Mouse (Mus musculus) kidney, postnatal 36 days (tissue): ENCODE measurements around the gene S100a9.
A peak's percentile ranks its signal among the peaks of the same experiment; 100 is the strongest.

Experiments used
- DNase-seq, 2 experiments: peaks; one replicate each; pipeline ENCODE4 v3.0.0; 2021 to 2022; ENCODE audit warnings: mixed read lengths in 2 of 2

S100a9 gene

DNA sequence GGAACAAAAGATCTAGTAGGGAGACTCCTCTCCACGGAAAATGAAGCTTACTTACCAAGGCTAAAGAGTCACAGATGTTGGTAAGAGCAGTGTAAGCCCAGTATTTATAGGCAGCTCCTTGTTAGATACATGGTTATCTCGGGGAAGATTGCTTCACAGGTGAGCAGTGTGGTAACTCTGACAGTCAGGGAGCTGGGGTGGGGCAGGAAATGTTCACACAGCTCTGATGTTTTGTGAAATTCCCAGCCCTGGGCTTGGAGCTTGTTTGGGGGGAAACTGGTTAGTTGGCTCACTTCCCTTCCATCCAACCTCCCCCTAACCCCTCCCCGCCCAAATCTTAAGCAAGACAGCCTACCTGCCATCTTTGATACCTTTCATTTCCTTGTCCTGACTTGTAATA lies at the start of gene S100a9:
Gene S100a9, minus strand, starts transcription at position 109 of the 400 bp plus-strand sequence.
- no peak for DNase-seq

DNA sequence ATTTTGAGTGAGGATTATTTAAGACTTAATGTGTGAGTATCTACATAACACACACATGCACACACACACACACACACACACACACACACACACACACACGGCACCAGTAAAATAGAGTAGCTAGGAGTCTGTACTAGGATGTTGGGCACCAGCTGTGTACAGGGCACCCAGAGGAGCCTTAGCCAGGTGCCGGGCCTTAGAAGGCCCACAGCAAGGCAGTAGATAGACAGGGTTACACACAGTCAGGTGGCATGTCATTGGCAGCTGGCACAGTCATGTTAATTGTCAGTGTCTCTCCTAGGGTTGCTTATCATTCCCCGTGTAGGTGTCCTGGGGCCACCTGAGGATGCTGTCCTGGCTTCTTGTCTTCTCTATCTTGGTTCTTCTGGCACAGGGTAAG lies 31.1 kb upstream of the S100a9 start, which contains the start of gene Pglyrp4:
Gene Pglyrp4, plus strand, starts transcription at position 301 of the 400 bp plus-strand sequence.
- DNase-seq = no peak

DNA sequence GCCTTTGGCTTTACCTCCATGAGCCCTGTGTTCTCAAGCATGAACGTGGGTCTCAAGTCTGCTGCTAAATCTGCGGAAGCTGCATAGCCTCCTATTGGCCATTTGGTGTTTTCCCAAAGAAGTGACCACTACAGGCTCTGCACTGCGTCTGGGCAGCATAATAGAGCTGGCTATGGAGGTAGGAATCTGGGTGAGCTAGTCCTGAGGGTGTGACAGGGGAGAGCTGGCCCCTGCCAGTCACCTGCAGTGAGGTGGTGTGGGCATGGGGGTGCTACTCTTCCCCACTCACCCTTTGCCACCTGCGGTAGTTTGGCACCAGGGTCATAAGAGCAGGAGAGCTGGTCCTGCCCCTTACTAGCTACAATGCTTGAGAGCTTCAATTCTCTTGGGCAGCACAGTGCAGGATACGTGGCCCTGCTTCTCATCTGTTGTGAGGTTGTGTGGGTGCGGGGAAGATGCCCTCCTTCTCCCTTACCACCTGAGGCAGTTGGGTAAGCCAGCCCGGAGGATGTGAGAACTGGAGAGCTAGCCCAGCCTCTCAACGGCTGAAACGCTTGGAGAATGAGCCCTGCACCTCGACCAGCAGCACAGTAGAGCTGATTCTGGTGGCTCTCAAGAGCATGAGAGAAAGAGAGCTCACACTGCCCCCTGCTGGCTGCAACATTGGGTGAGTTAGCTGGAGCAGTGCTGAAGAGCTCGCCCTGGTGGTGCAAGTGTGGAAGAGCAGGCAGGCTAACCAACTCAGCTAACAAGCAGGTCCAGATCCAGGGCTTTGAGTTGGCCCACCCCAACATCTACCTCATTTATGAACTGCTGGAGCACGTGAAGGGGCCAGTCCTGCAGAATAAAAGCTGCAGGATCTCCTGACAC lies 14.3 kb upstream of the S100a9 start:
- peak; percentile 80 to 96 for DNase-seq

DNA sequence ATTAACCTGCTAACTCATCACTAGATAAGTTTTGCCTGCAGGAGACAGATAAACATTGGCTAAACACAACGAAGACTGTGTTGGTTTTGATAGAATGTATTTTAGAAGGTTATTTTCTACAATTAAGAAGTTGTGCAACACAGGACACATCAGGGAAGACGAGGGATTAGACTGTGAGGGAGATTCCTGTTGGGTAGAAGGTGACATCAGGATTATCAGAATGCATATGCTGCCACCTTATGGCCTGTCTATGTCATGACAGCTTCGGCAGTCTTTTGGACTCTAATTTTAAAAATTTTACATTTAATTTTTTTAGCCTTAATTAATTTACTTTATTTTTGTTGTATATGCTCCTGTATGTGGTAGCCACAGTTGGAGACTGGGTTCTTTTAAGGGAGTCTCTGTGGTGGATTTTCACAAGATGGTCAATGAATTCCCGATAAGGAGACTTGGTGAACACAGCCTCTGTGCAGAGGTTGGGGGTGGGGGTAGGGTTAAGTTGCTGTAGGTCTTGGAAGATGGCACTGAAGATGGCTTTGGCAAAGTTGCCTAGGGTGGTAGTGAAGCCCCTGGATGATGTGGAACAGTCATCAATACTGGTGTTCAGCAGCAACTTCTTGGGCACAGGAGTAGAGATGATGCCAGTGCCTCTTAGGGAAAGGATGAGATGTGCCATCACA lies 13.1 kb upstream of the S100a9 start:
- DNase-seq = peak; percentile 3 to 49

DNA sequence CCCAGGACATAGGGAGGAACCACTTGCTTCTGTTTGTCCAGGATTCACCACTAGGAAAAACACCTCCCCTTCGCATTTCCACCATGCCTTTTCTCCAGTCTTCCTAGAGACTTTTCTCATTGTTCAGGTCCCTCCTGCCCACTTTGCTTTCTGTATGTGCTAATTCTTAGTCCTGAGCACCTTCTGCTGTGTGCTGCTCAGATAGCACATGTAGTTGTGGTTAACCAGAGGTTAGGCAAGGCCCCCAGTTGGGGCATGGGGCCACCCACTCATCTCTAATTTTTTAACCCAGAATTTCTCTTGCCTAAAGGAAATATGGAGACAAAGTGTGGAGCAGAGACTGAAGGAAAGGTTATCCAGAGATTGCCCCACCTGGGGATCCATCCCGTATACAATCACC lies 6.7 kb upstream of the S100a9 start:
- DNase-seq = no peak

DNA sequence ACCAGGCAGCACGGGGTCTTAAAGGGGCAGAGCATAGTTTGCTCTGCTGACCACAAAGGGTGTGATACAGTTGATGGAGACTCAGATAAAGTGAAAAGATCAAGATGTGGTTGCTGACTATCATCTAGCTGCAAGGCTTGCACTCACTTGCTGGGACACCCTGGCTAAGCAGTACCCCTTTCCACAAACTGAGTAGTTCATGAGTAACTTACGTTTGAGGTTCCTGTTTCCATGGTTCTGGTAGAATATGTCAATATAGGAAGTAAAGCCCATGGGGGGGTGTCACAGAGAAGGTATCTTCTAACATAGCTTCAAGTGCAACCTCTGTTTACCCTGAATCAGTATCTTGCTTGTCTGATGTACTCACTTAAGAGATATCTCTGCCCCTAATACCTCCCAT lies 2.0 kb downstream of the S100a9 start:
- no peak for DNase-seq

DNA sequence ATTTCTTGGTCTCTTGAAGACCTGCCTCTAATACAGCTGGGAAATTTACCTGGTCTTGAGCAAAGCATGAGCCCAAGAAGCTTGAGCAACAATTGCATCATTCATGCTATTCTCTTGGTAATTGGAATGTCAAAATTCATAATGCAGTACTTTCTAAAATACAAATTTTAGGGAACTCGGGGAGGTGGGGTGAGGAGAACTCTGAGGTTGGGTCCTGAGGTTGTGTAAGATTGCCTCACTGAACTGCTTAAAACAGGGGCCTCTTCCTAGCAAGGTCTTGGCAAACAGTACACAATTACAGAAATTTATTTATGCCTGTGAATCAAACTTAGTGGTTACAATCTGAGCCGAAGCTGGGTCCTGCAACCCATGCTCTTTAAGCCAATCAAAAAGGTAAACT lies 8.7 kb downstream of the S100a9 start:
- no peak for DNase-seq

DNA sequence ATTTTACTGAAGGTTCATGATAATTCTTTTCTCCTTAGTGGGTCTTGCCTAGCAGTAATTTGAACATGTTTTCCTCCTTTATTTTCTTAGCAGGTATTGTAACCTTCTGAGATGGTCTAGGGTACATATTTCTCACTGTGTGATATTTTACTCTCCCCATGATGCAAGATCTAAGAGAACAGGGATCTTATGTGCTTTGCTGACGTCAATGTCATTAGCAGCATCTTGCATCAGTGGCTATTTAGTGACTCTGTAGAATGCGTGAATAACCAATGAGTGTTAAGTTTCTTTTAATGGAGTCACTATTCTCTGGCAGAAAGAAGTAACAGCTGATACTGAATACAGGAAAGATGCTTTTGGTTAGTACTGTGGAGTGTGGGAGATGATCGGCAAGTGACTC lies 11.6 kb downstream of the S100a9 start:
- no peak for DNase-seq

DNA sequence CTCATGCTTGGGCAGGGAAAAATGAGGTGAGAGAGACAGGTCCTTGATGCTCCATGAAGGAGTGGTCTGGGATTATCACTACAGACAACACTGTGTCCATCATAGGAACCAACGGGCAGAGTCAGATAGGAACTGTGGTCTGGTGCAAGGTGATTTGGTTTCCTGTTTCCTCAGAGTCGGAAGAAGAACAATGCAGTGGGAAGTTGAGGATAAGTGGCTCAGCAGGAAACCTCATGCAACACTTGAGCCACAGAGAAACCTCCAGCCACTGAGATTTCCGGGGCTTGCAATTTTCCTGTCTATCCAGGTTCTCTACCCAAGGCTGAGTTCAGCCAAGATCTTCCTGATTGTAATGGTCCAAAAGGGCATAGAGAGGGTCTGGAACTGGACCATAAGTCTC lies 16.9 kb downstream of the S100a9 start:
- DNase-seq = no peak

DNA sequence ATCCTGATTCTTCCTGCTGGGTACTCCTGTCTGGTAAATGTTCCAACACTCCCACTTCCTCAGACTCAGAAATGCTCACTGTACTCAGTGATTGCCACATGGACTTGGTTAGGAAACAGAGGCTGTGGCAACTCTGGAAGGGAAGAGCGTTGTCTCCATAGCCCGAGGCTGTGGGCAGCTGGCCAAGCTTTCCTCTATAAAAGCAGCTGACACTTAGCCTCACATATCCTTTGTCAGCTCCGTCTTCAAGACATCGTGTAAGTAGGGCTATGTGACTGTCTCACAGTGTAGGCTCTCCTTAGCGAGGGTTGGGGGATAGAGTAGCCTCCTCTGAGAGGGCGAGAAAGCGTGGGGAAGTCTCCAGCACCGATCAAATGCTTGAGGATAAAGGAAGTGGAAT lies 26.7 kb downstream of the S100a9 start, which contains the start of gene S100a8:
Gene S100a8, plus strand, starts transcription at position 133 of the 400 bp plus-strand sequence.
- peak in 1 of 2 experiments; percentile 22 for DNase-seq

DNA sequence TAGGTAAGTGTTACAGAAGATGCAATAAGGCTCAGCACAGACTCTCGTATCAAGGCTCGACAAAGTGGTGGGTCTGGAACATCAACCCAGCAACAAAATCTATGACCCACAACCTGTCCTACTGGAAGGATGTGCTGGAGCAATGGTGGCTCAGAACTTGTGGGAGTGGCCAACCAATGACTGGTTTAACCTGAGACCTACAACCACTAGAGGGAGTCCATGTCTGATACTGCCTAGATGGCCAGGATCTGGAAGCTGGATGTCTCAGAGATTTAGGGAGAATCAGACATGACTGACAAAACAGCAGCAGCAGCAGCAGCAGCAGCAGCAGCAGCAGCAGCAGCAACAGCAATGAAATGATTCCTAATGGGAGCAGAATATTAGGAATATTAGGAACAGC lies 31.3 kb downstream of the S100a9 start:
- peak; percentile 4 to 21 for DNase-seq

DNA sequence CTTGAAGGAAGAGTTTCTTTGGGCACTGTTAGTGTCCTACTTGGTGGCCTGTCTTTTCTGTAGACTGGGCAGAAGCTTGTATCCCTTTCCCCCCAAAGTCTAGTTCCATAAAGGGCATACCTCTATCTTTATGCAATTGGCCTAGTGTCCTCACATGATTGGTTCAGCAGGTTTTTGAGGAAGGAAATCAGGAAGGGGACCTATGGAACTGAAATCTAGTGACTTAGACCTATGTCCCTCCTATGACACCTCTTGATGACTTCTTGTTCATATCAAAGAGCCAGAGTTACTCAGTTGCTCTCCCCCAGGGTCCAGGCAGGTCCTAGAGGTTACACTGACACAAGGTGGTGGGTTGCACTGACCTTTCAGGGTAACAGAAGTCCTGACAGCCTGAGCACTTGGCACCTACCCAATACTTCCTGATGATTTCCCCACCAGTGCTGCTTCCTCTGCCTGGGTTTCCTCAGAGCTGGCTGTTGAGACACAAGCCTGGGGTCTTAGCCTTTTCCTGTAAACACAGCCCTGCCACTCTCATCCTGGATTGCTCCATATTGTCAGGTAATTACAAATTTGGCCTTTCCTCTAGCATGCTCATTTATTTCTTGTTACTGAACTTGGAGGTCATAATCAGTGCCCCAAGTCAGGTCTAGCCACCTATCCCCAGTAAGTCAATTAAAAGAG lies 36.0 kb downstream of the S100a9 start:
- DNase-seq = no peak

DNA sequence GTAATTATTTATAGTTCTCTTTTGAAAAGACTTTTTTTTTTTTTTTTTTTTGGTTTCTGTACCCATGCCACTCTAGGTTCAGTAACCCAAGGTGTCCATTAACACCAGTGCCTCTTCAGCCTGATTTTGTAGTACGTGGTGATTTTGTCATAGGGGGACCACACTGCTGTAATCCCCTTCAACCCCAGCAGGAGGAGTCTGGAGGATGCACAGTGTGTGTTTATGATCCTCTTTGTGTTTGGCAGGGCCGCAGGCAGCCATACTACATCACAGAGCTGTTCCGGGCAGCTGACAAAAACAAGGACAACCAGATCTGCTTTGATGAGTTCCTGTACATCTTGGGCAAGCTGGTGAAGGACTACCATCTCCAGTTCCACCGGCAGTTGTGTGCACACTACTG lies 38.1 kb downstream of the S100a9 start:
- no peak for DNase-seq

DNA sequence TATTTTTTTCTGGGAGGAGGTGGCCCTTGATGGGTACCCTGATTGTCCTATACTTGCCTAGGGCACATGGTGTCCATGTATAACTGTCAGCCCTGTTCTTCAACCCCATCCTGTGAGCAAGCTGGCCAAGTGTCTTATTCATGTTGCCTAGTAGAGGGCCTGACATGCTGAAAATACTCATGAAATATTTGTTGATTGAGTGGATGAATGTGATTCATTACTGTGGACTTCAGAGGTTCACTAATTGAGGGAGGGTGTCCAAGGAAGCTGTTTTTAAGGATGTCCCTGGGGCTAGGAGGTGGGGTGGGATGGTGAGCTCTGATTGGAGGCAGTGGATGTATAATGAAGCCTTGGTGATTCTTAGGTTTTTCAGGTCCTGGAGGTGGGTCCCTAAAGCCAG lies 41.8 kb downstream of the S100a9 start, which contains the start of gene S100a7a:
Gene S100a7a, plus strand, starts transcription at position 301 of the 400 bp plus-strand sequence.
- DNase-seq = no peak

DNA sequence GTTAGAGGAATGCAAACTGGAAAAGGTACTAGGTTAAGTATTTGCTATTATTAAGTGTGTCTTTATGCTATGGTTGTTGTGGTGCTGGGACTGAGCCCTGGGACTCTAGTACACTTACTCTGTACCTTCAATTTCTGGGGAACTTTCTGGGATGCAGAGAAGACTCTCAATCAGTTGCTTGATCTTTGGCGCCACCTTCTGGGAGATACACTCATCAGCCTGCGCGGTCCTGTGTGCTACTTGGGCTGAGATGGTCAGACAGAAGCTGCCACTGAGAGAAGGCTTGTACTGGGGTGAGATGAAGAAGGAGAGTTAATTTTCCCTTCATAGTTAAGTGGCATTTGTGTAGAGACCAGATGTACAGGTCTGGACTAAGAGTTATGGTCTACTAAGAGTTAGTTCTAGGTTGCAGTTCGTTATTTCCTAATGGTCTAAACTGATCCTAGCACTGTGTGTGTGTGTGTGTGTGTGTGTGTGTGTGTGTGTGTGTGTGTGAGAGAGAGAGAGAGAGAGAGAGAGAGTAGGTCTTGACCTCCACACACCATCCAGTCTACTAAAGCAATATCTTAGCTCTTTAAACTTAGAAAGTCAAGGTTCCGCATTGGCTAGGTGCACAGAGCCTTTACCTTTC lies 42.5 kb downstream of the S100a9 start:
- peak; percentile 61 to 86 for DNase-seq

DNA sequence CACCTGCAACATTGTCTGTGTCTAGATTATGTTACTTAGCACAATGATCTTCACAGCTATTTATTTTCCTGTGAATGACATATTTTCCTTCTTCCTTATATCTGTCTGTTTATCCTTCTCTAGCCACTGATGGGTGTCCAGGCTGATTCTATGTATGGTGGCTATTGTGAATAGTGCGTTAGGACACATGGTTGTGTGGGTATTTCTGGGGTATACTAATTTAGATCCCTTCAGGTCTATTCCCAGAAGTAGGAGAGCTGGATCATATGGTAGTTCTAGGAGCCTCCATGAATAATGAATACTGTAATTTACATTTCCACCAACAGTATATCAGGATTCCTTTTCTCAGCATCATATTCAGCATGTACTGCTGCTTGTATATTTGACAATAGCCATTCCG lies 45.7 kb downstream of the S100a9 start:
- DNase-seq = no peak

DNA sequence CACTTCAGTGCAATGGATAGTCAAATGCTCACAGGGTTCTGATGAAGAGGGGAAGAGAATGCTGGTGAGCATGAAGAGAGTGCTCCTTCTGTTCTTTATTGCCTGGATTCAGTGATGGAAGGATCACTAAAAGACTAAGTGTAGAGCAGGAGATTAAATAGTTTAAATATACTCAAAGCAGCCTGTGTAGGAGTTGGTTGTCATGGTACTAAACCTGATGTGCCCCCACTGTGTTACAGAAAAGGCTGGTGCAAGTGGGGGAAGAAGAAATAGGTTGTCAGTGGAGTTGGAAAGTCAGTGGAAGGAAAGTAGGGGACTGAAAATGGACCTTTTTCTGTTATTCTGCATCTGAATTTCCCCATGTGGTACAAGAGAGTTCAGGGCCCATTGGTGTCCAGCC lies 46.5 kb downstream of the S100a9 start:
- DNase-seq = no peak

DNA sequence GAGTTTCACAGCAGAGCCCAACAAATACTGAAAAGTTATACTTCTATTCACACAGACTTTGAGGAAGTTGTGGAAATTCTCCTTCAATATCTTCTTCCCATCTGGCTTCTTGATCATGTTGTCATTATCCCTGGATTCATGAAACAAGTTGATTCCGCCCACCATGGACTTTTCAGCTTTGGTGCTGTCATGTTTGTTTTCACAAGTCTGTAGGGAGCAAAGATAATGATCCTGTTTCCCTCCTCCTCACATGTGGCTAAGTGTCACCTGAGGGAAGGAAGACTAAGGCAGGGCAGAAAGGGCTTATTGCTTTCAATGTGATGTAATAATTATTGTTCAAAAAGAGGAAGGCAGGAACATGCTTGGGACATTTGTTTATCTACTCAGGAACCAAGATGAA lies 48.2 kb downstream of the S100a9 start:
- no peak for DNase-seq

DNA sequence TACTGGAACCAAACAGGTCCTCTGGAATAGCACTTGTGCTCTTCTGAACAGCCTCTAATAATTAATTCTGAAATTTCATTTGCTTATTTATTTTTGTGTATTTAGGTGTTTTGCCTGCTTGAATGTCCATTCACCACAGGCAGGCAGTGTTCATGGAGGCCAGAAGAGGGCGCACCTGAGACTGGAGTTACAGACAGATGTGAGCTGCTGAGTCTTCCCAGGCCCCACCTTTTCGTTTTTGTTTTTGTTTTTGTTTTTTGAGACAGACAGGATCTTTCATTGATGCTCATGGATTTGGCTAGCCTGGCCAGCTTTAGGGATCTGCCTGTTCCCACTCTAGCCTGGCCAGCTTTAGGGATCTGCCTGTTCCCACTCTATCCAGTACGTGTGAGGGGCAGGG lies 51.3 kb downstream of the S100a9 start:
- peak; percentile 54 to 84 for DNase-seq
